Mouse (Mus musculus) intestine, embryonic 16.5 days (tissue): Measurements from ENCODE around the gene Gm20917. TPM values are rescaled to one million over a fixed set of nuclear protein-coding genes. Genes with fewer than 3 reads are reported as not detected.
"Not testable (repeated sequence)": the region's sequence is repeated elsewhere in the genome, so short reads cannot be mapped to it uniquely, and the experiment has no call there.

Experiments used
- ATAC-seq: fragments of 200-750 bp; cut with Nextera tagmentation; 2 replicates; pipeline ENCODE4 v1.8.0; 2017; ENCODE audit warnings: moderate TSS enrichment, moderate library complexity
- H3K27ac ChIP-seq: fragments of 300-500 bp; sonication (generic); 2 replicates; pipeline ENCODE4 v1.5.1; 2014; ENCODE audit warnings: mild to moderate bottlenecking, low read length
- H3K27me3 ChIP-seq: fragments of 300-500 bp; sonication (generic); replicated peaks from 2 replicates; pipeline ENCODE4 v1.6.1; 2014; ENCODE audit warnings: low read length, control low read depth, mixed read lengths; ENCODE audit not compliant: control insufficient read depth, insufficient read depth
- H3K36me3 ChIP-seq: fragments of 300-500 bp; sonication (generic); 2 replicates; pipeline ENCODE4 v1.6.1; 2014; ENCODE audit warnings: low read length, control low read depth; ENCODE audit not compliant: control insufficient read depth, insufficient read depth
- H3K4me1 ChIP-seq: fragments of 300-500 bp; sonication (generic); 2 replicates; pipeline ENCODE4 v1.6.1; 2014; ENCODE audit warnings: low read length, control low read depth, mixed read lengths; ENCODE audit not compliant: control insufficient read depth, insufficient read depth
- H3K4me2 ChIP-seq: fragments of 300-500 bp; sonication (generic); 2 replicates; pipeline ENCODE4 v1.6.1; 2014; ENCODE audit warnings: low read depth, low read length, control low read depth
- H3K4me3 ChIP-seq: fragments of 300-500 bp; sonication (generic); 2 replicates; pipeline ENCODE4 v1.5.1; 2014; ENCODE audit warnings: mild to moderate bottlenecking, low read length
- H3K9ac ChIP-seq: fragments of 300-500 bp; sonication (generic); 2 replicates; pipeline ENCODE4 v1.6.1; 2014; ENCODE audit warnings: low read depth, low read length
- H3K9me3 ChIP-seq: fragments of 300-500 bp; sonication (generic); 2 replicates; pipeline ENCODE4 v1.6.1; 2016; ENCODE audit warnings: low read length, control low read depth; ENCODE audit not compliant: control insufficient read depth
- WGBS: fragments of 180-500 bp; shearing (Covaris S2); extraction: QIAGEN DNeasy Blood & Tissue Kit; methylation state at CpG from one replicate; pipeline ENCODE4 v1.1.7; 2014; 5-methylcytosine and 5-hydroxymethylcytosine counted together
- polyA plus RNA-seq: library from polyadenylated mRNA; unstranded; fragments of >200 nt; fragmentation: Nextera tagmentation; extraction: Ambion mirVana; gene quantifications from 2 replicates; pipeline ENCODE4 v1.2.1, GENCODE M21; 2015

The Gm20917 gene
- not detected in 2 replicates for polyA plus RNA-seq

DNA sequence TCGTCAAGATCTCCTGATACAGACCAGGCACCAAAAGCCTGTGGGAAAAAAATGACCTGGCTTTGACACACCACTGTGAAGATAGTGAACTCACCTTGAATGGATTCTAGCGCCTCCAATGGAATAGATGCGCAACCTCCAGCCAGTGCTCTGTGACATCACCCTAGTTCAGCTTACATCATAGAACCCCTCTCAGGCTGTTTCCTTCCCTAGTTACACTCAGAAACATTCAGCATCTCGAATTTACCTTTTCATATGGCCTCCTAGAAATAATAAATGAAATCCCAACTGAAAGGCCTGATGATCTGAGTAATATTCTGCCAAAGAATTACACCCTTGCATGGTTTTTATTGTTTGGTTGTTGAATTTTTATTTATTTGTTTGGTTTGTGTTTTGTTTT, at the start of gene Gm20917:
TSS of gene Gm20917 (minus strand) at position 101 of the 400 bp plus-strand sequence.
- H3K9me3 ChIP-seq, H3K27me3 ChIP-seq, H3K4me1 ChIP-seq, H3K4me3 ChIP-seq, H3K27ac ChIP-seq, H3K9ac ChIP-seq, H3K36me3 ChIP-seq, H3K4me2 ChIP-seq, ATAC-seq: not testable (repeated sequence)
- whole genome bisulfite sequencing = no CpG with 5 or more reads among the region's 4 CpGs

Other genes with a start within 250 kb of the Gm20917 start
- not detected in 2 replicates for gene Gm20916, start 168.4 kb upstream of the Gm20917 start, polyA plus RNA-seq